Mouse (Mus musculus): ENCODE measurements around the gene Itgb2.

DNA sequence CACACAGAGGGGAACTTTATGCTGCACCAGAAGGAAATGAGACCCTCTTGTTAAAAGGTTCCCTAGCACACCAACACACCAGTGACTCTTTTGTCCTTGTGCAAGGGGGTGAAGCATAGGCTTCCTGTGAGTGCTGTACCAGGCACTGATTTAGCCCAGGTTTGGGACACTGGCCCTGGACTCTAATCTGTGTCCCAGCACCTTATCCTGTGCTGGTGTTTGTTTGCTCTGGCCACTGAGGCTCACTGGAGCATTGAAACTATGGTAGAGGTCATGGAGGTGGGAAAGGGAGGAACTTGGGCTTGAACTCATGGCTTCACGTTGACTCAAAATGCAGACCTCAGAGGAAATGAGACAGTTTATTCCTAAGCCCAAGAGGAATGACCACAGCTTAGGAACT lies 43.1 kb downstream of the Itgb2 start:
- TF ChIP-seq ZNF384 (IDR thresholded peaks at IDR 0.05; ENCODE audit: low read depth, low read length) (no peak), MAFK (IDR thresholded peaks at IDR 0.05; ENCODE audit: insufficient read depth, low read depth, low read length) (no peak), CHD2 (IDR thresholded peaks at IDR 0.05; ENCODE audit: low read depth, low read length) (no peak), HCFC1 (IDR thresholded peaks at IDR 0.05; ENCODE audit: borderline replicate concordance, insufficient read depth, low read length) (no peak)
